Mouse (Mus musculus) CH12.LX (cell line): Measurements from ENCODE around the gene Gkn2.
A peak's percentile ranks its signal among the peaks of the same experiment; 100 is the strongest.

Experiments
- CTCF ChIP-seq, 2 experiments: IDR thresholded peaks in 1 of 2; conservative IDR thresholded peaks in 1 of 2; 2 replicates each; pipeline ENCODE4 v1.5.1; 2011 to 2012; ENCODE audit warnings: low read depth in 2 of 2, low read length in 2 of 2, improper control_type of control experiment in 1 of 2, inconsistent platforms in 1 of 2, mild to moderate bottlenecking in 1 of 2, moderate library complexity in 1 of 2
- EP300 ChIP-seq: IDR thresholded peaks from 2 replicates; pipeline ENCODE4 v1.6.1; 2011; ENCODE audit warnings: low read length, improper control_type of control experiment
- NRF1 ChIP-seq: IDR thresholded peaks from 2 replicates; pipeline ENCODE4 v1.6.1; 2014; ENCODE audit warnings: low read depth, mild to moderate bottlenecking, inconsistent platforms, low read length, improper control_type of control experiment, moderate library complexity
- RCOR1 ChIP-seq: conservative IDR thresholded peaks from 2 replicates; pipeline ENCODE4 v1.6.1; 2012; ENCODE audit warnings: low read depth, mild to moderate bottlenecking, inconsistent platforms, low read length, improper control_type of control experiment
- USF2 ChIP-seq: conservative IDR thresholded peaks from 2 replicates; pipeline ENCODE4 v1.6.1; 2011; ENCODE audit warnings: low read depth, low read length, improper control_type of control experiment

DNA sequence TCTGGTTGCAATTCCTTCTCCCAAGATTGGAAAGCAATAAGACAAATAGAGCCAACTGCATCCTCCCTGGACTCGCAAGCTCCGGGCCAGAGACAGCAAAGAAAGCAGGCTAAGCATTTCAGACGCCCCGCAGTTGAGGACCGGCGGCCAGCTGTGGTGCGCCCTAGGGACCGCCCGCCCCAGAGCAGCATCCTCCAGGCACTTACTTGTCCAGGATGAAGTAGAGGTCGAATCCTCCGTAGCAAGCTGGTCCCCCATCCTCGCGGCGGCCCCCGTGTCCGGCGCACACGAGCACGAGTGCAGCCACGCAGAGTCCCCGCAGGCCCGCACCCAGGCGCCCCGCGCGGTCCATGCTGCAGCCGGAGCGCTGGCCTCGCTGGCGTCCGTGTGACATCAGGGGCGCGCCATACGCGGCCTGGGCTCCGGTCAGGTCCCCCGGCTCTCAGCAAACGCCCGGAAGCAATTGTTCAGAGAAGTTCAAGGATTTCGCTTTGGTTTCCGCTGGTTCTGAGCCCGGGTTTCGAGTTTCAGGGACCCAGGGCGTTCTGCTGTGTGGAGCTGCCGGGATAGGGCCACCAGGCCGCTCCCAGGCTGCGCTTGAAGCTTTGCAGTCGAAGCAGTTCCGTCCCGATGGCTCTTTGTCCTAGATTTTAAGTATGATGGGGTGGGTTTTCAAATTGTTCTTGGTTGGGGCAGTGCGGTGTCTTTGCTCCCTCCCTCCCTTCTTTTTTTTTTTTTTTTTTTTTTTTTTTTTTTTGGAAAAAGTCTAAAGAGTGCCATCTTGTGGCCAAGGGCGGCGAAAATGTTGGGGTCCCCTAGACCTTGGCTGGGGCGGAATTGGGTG is 37.8 kb upstream of the Gkn2 start, which contains the start of gene Antxr1:
- TF ChIP-seq CTCF (conservative IDR thresholded peaks at IDR 0.05 in 1 of 2, IDR thresholded peaks at IDR 0.05 in 1 of 2; ENCODE audit: low read depth in 2 of 2, low read length in 2 of 2) (peak in 1 of 2 experiments; percentile 73; a peak in 2 of 4 replicates), USF2 (no peak), NRF1 (no peak), EP300 (no peak), RCOR1 (no peak)
